Mouse (Mus musculus) spleen, postnatal 36 days (tissue): ENCODE results near the gene 2310034G01Rik.

Source experiments
- DNase-seq, 2 experiments: peaks; one replicate each; pipeline ENCODE4 v3.0.0; 2022; ENCODE audit warnings: low spot score in 2 of 2, mixed read lengths in 1 of 2

Gene 2310034G01Rik

DNA sequence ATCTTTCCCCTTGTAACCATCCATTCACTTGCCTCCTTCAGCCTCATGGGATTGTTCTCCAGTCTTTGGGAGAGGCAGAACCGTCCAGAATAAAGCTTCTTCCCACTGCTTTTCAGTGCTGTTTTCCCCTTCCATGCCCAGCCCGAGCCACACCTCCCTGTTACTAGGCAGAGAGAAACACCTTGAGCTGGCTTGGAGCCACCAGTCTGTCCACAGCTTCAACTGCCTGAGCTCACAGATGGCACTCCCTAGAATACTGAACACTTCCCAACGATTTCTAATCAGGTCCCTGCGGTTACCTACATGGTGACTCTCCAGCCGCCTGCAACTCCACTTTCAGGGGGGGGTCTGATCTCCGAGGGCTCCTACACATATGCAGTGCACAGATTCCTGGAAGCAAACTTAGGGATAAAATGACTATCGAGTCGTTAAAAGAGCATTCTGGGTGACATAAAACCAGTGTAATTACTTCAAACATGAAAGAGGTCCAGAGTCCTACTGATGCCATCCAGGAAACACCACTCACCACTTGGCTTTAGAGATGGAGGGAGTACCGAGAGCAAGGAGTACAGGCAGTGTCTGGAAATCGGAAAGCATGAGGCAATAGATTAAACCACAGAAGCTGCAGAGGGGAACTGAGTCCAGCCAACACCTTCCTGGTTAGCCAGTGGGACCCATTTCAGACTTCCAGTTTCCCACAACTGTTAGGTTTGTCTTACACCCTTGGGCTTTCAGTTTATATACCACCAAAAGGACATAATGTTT is at the start of gene 2310034G01Rik:
Gene 2310034G01Rik (minus strand): TSS at position 135 of the 765 bp plus-strand sequence.
- DNase-seq, result no peak

DNA sequence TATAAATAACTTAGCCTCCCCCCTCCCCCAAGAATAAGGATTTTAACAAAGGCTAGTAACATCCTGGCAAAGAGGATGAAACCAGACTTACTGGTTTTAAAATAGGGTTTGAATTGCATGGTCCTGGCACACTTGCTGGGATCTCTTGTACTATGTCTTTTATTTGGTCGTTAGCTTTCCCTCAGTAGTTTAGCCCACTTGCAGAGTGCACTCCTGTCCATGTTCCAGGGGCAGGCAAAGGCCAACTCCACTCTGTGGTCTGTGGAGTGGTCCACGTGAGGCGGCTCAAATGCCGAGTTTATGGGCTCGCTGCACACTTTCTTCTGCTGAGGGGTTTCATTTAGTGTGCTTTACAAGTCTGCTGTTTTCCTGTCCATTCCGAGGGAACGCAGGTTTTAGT is 49.8 kb upstream of the 2310034G01Rik start:
- no peak for DNase-seq

DNA sequence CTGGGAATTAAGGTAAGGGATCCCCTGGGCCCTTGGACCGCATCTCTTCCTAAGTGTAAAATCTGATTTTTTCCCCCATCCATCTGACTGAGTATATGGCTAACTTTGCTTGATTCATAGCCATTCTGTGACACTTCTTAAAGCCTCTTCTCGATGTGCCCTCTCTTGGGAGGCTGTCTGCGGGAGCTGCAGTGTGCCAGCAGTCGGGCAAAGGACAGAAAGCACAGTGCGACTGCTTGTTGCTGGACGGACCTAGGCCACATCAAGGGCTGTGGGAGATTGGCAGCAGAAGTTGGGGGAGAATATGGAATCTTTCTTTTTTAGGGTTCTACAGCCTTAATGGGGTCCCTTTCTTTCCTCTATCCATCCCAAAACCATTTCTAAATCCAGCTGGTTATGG is 49.3 kb upstream of the 2310034G01Rik start:
- DNase-seq, result no peak

DNA sequence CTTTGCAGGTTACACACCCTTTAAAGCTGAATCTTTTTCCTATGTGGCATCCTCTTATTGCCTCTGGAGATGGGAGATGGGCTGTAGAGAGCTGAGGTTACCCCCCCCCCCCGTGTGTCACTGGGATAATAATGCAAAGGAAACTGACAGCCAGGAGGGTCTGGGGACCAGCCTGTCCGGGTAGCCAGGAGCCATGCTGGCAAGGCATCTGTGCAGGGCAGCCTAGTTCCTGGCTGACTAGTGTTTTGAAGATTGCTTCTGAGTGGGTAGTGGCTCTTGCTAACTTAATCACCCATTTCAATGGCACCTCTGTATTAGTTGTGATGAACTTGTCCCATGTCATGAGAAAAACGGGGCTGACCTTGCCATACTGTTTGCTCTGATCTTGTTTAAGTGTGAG is 48.3 kb upstream of the 2310034G01Rik start:
- no peak for DNase-seq

GRCm38 (mm10) chr19:46397436-46398001 is 47.4 kb upstream of the 2310034G01Rik start:
- DNase-seq, result no peak

- peak; percentile 98 for DNase-seq
Measured at GRCm38 (mm10) chr19:46396686-46397435, 46.8 kb upstream of the 2310034G01Rik start, which contains the start of gene Sufu. Sufu (plus strand) TSS chr19:46396896.

DNA sequence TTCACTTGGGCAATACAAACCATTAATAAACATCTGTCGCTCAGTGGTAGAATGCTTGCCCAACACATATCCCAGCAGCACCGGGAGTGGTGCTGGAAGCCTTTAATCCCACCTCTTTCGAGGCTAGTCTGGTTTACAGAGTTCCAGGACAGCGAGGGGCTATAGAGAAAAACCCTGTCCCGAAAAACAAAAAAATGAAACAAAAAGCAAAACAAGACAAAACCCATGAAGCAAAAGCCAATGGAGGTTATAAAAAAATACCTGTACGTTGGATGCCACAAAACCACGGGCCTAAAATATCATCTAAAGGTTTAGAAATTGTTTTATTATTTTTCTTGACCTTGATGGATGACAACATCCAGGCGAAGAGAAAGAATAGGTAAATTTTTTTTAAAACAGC is 46.0 kb upstream of the 2310034G01Rik start:
- DNase-seq, result no peak

GRCm38 (mm10) chr19:46395109-46396009 is 45.3 kb upstream of the 2310034G01Rik start, which contains the start of gene Actr1a:
Actr1a (minus strand) TSS chr19:46395748.
- DNase-seq, result peak; percentile 96 to 98

- no peak for DNase-seq
Measured at GRCm38 (mm10) chr19:46394712-46395108, 44.6 kb upstream of the 2310034G01Rik start.

- peak in 1 of 2 experiments; percentile 20 for DNase-seq
Measured at GRCm38 (mm10) chr19:46392018-46392417, 41.9 kb upstream of the 2310034G01Rik start.

- DNase-seq, result no peak
Measured at GRCm38 (mm10) chr19:46389872-46390271, 39.8 kb upstream of the 2310034G01Rik start.

DNA sequence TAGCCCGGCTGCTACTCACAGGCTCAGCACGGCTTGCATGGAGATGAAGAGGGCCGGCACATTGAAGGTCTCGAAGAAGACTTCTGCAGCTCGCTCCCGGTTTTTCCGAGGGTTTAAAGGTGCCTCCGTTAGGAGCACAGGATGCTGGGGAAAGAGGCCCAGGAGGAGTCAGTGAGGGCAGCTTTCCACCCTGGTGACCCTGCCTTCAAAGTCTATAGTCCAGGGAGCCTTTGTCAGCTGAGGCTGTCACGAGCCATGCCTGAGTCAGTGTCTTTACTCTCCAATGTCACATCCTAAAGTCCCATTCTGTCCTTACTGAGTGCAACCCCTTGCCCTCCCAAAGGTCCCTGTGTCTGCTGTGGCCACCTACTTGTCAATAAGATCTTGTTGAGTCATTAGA is 32.2 kb upstream of the 2310034G01Rik start:
- no peak for DNase-seq

- no peak for DNase-seq
Measured at GRCm38 (mm10) chr19:46375891-46376290, 25.8 kb upstream of the 2310034G01Rik start.

DNA sequence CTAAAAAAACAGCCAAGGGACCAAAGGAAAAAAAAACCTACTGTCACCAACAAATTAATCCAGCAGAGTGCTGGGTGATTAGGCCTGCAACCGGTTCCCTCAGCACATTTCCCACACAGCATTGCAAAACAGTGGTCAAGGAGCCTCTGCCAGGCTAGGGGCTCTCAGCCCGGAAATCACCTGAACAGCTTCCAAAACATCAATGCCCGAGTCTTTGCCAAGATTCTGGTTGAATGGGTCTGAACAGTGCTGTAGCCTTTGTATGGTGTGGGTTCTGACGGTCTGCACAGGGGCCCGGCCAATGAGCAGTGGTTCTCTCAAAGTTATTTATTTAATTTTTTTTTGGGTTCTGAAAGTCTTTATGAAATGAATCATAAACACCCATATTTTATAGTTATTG is 25.4 kb upstream of the 2310034G01Rik start:
- DNase-seq, result no peak

- no peak for DNase-seq
Measured at GRCm38 (mm10) chr19:46374477-46375088, 24.5 kb upstream of the 2310034G01Rik start.

DNA sequence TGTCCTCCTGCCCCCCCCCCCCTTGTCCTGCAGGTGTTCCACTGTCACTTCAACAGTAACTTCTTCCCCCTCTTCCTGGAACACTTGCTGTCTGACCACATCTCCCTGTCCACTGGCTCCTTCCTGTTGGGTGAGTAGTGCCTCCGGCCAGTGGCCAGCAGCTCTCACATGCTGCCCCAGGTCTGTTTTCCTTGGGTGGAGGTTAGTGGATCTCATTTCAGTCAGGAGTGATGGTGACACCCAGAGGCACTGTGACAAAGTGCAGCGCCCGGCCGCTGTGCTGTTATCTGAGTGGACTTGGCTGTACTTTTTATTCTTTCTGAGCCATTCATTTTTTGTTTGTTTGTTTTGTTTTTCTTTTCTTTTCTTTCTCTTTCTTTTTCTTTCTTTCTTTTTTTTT is 19.1 kb upstream of the 2310034G01Rik start:
- DNase-seq, result peak; percentile 33 to 34

DNA sequence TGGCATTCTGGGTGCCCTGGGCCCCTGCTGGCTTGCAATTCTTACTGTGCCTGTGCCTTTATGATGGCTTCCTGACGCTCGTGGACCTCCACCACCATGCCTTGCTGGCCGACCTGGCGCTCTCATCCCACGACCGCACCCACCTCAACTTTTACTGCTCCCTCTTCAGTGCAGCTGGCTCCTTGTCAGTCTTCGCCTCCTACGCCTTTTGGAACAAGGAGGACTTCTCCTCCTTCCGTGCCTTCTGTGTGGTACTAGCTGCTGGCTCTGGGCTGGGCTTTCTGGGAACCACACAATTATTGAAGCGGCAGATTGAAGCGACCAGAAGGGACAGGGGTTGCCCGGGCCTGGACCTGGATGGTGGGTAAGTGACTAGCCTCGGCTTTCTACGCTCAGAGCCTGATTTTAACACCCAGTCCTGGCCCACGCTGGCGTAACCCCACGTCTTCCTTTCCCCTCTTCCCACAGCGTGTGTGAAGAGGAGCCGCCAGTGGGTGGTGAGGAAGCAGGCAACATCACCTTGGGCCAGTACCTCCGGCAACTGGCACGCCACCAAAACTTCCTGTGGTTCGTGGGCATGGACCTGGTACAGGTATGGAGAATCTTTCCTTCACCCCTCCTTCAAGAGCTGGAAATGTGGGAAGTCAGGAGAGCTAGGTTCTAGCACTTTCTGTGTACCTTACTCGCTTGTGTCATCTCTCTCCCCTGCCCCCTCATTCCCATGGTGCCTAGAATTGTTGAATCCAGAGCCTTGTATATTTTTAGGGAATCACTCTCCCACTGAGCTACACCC is 17.9 kb upstream of the 2310034G01Rik start:
- DNase-seq, result no peak

DNA sequence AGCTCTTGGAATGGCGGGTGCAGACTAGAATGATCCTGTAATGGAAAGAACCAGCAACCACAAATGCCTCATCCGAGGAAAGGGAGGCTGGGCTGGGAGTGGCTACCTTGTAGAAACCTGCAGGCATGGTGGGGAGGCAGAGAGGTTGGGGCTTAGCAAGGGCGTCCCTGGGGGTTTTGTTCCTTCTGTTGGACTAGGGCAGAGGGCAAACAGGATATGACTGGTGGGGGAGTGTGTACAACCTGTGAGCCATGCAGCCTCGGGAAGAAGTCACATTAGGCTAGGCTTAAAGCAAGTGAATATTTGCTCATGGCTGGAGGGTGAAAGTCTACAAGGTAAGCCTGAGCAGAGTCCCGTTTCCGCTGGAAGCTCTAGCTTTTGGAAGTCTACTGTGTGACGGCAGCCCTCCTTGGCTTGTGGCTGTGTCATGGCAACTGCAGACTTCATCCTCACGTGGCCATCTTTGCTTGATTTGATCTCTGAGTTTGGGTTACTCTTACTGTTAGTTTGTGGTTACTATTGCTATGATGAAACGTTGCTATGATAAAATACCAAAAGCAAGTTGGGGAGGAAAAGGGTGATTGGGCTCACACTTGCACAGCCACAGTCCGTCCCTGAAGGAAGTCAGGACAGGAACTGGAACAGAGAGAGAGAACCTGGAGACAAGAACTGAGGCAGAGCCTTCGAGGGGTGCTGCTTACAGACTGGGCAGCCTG is 13.3 kb upstream of the 2310034G01Rik start:
- DNase-seq, result no peak

GRCm38 (mm10) chr19:46362104-46362503 is 12.0 kb upstream of the 2310034G01Rik start:
- no peak for DNase-seq

DNA sequence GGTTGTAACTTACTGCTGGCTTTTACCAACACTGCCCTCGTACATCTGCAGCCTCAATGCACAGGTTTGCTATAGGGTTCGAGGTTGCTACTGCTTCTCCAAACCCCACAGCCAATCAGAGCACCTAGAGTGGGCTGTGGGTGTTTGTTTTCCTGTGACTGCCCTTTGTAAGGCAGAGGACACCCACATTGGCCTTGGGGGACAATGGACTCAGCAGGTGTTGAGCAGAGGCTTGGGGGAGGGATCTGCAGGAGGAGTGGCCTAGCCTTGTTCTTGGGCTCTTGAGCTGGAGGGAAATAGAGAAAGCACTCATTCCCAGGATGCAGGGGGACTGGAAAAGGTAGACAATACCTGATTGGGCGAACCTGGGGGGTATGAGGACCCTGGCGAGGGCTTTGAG is 8.3 kb upstream of the 2310034G01Rik start:
- DNase-seq, result no peak
